Mouse (Mus musculus): ENCODE results near the gene Lysmd4.

DNA sequence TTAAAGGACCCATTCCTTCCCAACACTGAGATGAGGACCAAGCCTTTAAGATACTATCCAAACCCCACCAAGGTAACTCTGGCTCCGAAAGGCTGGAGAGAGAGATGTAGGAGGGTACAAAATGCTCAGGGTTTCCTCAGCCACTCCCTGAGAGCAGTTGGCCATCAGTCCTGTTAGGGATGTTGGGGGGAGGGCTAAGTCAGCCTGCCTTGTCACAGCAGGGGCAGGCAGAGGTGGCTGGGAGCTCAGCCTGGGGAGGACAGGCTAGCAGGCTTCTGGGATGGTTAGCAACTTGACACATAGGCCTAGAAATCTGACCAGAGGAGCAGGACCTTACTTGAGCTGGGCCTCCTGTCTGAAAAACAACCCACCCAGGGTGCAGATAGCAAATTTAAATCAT lies 5.2 kb downstream of the Lysmd4 start:
- no peak for TF ChIP-seq CTCF (IDR thresholded peaks at IDR 0.05; ENCODE audit: extremely low read depth, insufficient read depth, low read length)
- no peak for TF ChIP-seq POLR2A (IDR thresholded peaks at IDR 0.05; ENCODE audit: extremely low read depth, insufficient read depth, low read length)

Data from cortical plate, adult 2 months (tissue).